Mouse (Mus musculus): Measurements from ENCODE around the gene Stx16.

Gene Stx16

GRCm38 (mm10) chr2:174075072-174075570 is 987 bp upstream of the Stx16 start:
- intact Hi-C loops (cut with DNase I): no loop called here

DNA sequence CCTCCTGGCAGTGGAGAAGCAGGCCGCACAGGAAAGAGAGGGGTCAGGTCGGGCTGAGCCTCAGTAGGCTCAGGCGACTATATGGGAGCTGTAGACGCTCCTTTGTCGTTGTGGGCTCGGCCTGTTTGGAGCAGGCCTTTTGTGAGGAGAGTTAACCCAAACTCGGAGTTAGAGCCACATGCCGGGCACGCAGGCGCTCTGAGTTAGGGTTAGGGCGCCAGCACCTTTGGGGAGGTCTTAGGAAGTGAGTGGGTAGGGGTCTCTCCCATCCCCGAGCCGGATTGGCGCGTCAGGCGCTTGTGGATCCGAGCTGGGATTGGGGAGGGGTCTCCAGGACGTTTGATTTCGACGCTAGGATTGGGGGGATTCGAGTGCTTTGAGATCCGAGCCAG is 321 bp downstream of the Stx16 start:
- intact Hi-C loops (cut with DNase I): loop anchor here (1.0 kb wide), 1 partner anchor 34 kb away; the partner anchor contains the start of gene Npepl1

GRCm38 (mm10) chr2:174077004-174077695 is 1.0 kb downstream of the Stx16 start:
- intact Hi-C loops (cut with DNase I): no loop called here

DNA sequence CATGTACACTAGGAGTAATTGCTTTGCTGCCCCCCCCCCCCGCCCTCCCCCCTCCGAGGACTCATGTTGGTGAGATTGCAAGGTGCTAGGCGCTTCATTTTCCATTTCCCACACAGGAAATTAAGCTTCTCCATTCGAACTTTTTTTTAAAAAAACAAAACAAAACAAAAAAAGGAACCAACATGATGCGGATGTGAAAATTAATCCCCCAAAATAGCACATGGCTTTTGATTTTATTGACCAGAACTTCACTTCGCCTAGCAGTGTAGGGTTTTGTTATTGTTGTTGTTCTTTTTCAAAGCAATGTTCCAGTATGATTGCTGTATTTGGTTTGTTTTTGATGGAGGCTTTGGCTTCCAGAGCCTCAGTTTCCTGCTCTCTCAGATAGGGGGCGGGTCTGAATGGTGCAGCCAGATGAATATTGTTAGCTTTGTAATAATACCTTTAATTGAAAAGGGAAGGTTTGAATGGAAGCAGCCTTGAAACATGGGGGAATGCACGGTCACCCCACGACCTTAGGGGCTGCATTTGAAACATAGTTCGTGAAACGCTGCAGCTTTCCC is 1.7 kb downstream of the Stx16 start:
- intact Hi-C loops (cut with DNase I): no loop called here

- intact Hi-C loops (cut with DNase I): no loop called here
These were observed 5.7 kb downstream of the Stx16 start for GRCm38 (mm10) chr2:174081833-174082232.

DNA sequence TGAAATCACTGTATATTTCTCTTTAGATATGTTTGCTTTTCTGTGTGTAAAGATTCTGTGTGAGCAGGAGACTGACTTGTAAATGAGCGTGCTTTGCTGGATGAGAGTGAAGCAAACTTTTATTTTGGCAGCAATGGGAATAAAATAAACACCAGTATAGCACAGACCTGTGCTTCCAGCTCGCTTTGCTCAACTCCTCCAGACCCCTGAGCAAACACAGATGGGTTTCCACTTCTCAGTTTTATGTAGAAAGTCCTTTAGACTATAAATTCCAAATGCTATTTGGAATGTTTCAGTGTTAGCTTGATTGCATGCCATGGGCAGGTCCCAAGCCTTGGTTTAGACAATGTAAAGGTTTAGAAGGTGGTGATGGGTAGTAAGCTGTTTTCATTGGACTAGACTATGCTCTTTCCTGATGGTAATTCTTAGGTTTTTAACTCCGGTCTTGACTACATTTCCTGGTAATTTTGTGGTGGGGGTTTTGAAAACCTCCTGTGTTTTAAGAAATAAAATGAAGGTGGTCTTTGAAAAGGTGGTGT is 6.3 kb downstream of the Stx16 start:
- intact Hi-C loops (cut with DNase I): no loop called here

GRCm38 (mm10) chr2:174095086-174095485 is 19.0 kb downstream of the Stx16 start:
- intact Hi-C loops (cut with DNase I): no loop called here

DNA sequence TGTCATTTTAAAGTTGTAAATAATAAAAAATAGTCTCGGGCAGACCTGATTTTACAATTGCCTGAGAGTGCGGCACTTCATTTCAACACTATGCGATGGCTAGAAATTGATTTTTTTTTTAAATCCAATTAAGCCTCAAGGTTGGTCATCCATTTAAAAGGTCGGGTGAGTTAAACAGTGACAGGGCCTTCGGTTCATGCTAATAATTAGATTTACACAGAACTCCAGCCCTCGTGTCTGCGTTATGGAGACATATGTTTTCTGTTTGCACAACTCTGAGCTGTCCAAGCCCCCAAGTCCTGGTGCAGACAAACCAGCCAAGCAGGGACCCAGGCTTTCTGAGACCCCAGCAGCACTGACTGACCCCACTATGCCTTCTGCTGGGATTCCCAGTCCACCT is 26.3 kb downstream of the Stx16 start:
- intact Hi-C loops (cut with DNase I): no loop called here

- intact Hi-C loops (cut with DNase I): no loop called here
These were observed 27.4 kb downstream of the Stx16 start for GRCm38 (mm10) chr2:174103527-174103926.

DNA sequence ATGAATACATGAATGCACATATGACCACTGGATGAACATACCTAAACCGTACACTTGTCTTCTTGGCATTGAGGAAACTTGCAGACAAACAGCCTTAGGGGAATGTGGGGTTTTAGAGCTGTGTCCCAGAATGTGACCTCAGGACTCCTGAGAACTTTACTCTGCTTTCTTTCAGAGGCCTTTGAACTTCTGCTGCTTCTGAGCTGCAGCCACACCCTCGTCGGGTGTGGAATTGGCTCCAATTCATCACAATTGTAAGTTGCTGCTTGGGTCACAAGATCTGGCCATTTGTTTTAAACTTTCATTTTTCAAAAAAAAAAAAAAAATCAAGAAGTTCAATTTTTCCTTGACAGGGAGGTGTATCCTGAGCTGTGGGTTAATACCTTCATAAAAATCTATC is 31.3 kb downstream of the Stx16 start:
- intact Hi-C loops (cut with DNase I): no loop called here

DNA sequence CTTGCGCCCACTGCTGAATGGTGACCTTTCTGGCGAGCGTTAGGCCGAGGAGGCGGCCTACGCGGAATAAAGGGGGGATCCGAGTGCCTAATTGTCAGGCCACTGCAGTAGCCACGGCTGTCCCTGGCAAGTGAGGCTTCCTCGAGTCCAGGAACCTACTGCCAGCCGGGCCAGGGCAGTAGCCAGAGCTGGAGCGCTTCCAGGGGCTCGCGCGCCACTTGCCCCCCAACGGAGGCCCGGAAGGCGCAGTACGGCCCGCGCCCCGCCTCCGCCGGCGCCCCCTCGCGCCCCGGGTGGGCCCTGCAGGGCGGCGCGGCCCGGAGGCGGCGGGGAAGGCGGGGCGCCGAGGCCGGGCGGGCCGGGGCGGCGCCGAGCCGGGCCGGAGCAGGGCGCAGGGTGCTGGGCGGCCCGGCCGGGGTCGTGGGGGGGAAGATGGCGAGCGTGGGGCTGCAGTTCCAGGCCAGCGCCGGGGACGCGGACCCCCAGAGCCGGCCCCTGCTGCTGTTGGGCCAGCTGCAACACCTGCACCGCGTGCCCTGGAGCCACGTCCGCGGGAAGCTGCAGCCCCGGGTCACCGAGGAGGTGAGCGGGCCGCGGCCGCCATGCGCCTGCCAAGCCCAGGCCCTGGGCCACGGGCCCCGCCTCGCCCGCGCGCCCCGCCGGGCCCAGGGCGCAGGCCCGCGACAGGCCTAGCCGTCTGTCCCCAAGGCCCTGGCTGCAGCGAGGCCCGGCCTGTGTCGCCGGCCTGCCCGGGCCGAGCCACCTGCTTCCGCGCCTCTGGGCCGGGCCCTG is 34.1 kb downstream of the Stx16 start, which contains the start of gene Npepl1:
Gene Npepl1 (plus strand): TSS at position 359 of the 792 bp plus-strand sequence.
- intact Hi-C loops (cut with DNase I): loop anchor here (1.0 to 10.0 kb wide), 2 partner anchors 34 to 525 kb away; partner anchors contain the start of gene Stx16

GRCm38 (mm10) chr2:174110783-174111549 is 34.9 kb downstream of the Stx16 start:
- intact Hi-C loops (cut with DNase I): loop anchor here (1.0 to 10.0 kb wide), 2 partner anchors 35 to 526 kb away; partner anchors contain the start of gene Stx16

DNA sequence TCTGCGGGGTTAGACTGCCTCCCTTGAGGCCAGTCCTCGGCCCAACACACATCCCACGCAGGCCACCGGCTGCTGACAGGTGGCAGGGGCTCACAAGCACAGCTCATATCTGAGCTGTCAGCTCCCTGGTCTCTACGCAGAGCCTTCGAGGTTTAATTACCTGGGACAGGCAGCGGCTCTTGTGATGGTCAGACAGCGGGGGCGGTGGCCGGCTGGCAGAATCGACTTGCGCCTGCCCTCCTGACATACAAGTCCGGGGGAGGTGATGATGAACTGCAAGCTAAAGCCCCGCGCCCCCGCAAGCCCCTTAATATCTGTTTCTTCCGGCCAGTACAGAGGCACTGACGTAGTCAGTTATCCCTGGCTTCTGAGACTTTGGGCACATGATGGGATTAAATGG is 36.8 kb downstream of the Stx16 start:
- intact Hi-C loops (cut with DNase I): loop anchor here (10.0 kb wide), 1 partner anchor 528 kb away; no protein-coding TSS in a partner anchor

GRCm38 (mm10) chr2:174114148-174114864 is 38.2 kb downstream of the Stx16 start:
- intact Hi-C loops (cut with DNase I): loop anchor here (10.0 kb wide), 1 partner anchor 530 kb away; no protein-coding TSS in a partner anchor

DNA sequence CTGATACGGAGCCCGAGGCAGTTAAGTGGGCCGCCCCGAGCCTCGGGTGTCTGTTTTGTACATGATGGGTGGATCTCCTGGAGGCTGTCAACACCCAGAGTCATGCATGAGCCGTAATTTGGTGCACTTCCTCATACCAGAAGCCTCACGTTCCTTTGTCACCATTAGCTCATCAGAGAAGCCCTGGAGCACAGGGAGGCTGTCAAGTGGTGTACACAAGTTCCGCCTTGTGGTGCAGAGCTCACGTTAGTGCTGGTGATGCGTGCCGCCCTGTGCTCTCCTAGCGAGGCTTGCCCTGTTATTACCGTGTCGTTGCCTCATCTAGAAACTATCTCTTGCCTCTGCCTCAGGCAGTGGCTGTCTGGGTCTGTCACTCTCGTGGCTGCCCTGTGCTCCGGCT is 40.8 kb downstream of the Stx16 start:
- intact Hi-C loops (cut with DNase I): loop anchor here (10.0 kb wide), 1 partner anchor 532 kb away; no protein-coding TSS in a partner anchor

- intact Hi-C loops (cut with DNase I): loop anchor here (10.0 kb wide), 1 partner anchor 533 kb away; no protein-coding TSS in a partner anchor
These were observed 42.0 kb downstream of the Stx16 start for GRCm38 (mm10) chr2:174118141-174118540.

- intact Hi-C loops (cut with DNase I): loop anchor here (10.0 kb wide), 1 partner anchor 534 kb away; no protein-coding TSS in a partner anchor
These were observed 43.2 kb downstream of the Stx16 start for GRCm38 (mm10) chr2:174119259-174119658.

DNA sequence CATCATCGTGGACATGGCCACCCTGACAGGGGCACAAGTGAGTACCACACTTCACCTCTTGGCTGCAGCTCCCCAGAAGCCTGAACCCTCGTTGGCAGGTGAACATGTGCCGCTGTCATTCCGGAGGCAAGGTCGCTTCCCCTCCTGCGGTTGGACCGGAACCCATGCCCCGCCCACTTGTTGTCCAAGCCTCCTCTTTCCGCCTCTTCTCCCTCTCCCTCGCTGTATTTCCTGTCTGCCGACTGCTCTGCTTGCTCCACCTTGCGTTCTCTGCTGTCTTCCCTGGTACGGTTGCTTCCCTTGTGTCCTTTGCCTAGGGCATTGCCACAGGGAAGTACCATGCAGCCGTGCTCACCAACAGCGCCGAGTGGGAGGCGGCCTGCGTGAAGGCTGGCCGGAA is 44.5 kb downstream of the Stx16 start:
- intact Hi-C loops (cut with DNase I): no loop called here

- intact Hi-C loops (cut with DNase I): no loop called here
These were observed 45.4 kb downstream of the Stx16 start for GRCm38 (mm10) chr2:174121411-174121947.

Measured in adrenal gland (tissue).